Mouse (Mus musculus) forebrain, embryonic 14.5 days (tissue): ENCODE results near the gene Rps18. TPM values are rescaled to one million over a fixed set of nuclear protein-coding genes. Genes with fewer than 3 reads are reported as not detected.
"Not testable (repeated sequence)": the region's sequence is repeated elsewhere in the genome, so short reads cannot be mapped to it uniquely, and the experiment has no call there.

ENCODE experiments used
- ATAC-seq: fragments of 200-750 bp; cut with Nextera tagmentation; 2 replicates; pipeline ENCODE4 v1.8.0; 2017; ENCODE audit warnings: mild to moderate bottlenecking, moderate library complexity
- DNase-seq: peaks from one replicate; pipeline ENCODE4 v3.0.0-alpha.2; 2015; ENCODE audit warnings: low spot score
- H3K27ac ChIP-seq: fragments of 300-500 bp; sonication (generic); 2 replicates; pipeline ENCODE4 v1.5.1; 2014; ENCODE audit warnings: low read depth, mild to moderate bottlenecking, control low read depth, low read length, moderate library complexity
- H3K27me3 ChIP-seq: fragments of 300-500 bp; sonication (generic); replicated peaks from 2 replicates; pipeline ENCODE4 v1.6.1; 2014; ENCODE audit warnings: low read length, control low read depth, mixed read lengths; ENCODE audit not compliant: control insufficient read depth, insufficient read depth
- H3K36me3 ChIP-seq: fragments of 300-500 bp; sonication (generic); 2 replicates; pipeline ENCODE4 v1.6.1; 2014; ENCODE audit warnings: low read length, control low read depth; ENCODE audit not compliant: control insufficient read depth, insufficient read depth
- H3K4me1 ChIP-seq: fragments of 300-500 bp; sonication (generic); 2 replicates; pipeline ENCODE4 v1.6.1; 2014; ENCODE audit warnings: antibody characterized with exemption, low read length, control low read depth; ENCODE audit not compliant: control insufficient read depth, insufficient read depth
- H3K4me2 ChIP-seq: fragments of 300-500 bp; sonication (generic); 2 replicates; pipeline ENCODE4 v1.6.1; 2014; ENCODE audit warnings: mild to moderate bottlenecking, control low read depth, low read length
- H3K4me3 ChIP-seq: fragments of 300-500 bp; sonication (generic); 2 replicates; pipeline ENCODE4 v1.5.1; 2014; ENCODE audit warnings: low read depth, low read length, control low read depth
- H3K9ac ChIP-seq: fragments of 300-500 bp; sonication (generic); 2 replicates; pipeline ENCODE4 v1.6.1; 2014; ENCODE audit warnings: mild to moderate bottlenecking, low read length, control low read depth, moderate library complexity
- H3K9me3 ChIP-seq: fragments of 300-500 bp; sonication (generic); replicated peaks from 2 replicates; pipeline ENCODE4 v1.6.1; 2016; ENCODE audit warnings: low read length, control low read depth, mixed read lengths; ENCODE audit not compliant: control insufficient read depth
- WGBS: fragments of 180-500 bp; shearing (Covaris S2); extraction: QIAGEN DNeasy Blood & Tissue Kit; methylation state at CpG from one replicate; pipeline ENCODE4 v1.1.7; 2014; 5-methylcytosine and 5-hydroxymethylcytosine counted together
- polyA plus RNA-seq: library from polyadenylated mRNA; unstranded; fragments of >200 nt; fragmentation: Nextera tagmentation; extraction: Ambion mirVana; gene quantifications from 2 replicates; pipeline ENCODE4 v1.2.1, GENCODE M21; 2014

Gene Rps18
- polyA plus RNA-seq: 1,022 and 1,419 TPM in 2 replicates

GRCm38 (mm10) chr17:33955555-33956214 lies at the start of gene Rps18, which contains the start of gene Vps52:
Gene Rps18 (minus strand): TSS chr17:33956001.
Gene Vps52 (plus strand): TSS chr17:33955812.
- no peaks in the 10 kb centered on the region for H3K27me3 ChIP-seq
- H3K4me2 ChIP-seq: peak within 1 kb of the TSS; percentile 89
- H3K4me3 ChIP-seq: peak within 1 kb of the TSS; percentile 75
- peak; percentile 99 for DNase-seq
- peaks cover 22% of the 10 kb centered on the region for H3K4me1 ChIP-seq
- H3K27ac ChIP-seq: peak within 1 kb of the TSS; percentile 80
- H3K9me3 ChIP-seq: no peaks in the 10 kb centered on the region
- peak; percentile 90 for ATAC-seq
- H3K9ac ChIP-seq: peak within 1 kb of the TSS; percentile 85
- under 1% methylated on average over 50 of the region's 50 CpGs for WGBS
- peaks cover 51% of the 10 kb centered on the region for H3K36me3 ChIP-seq

GRCm38 (mm10) chr17:34003426-34003825 lies 47.6 kb upstream of the Rps18 start:
- Histone ChIP-seq H3K9me3 (no peaks in the 10 kb centered on the region), H3K36me3 (no peaks in the 10 kb centered on the region), H3K27ac (no peak overlapping the region), H3K4me2 (no peak overlapping the region), H3K4me1 (peaks cover 6% of the 10 kb centered on the region; the same call in 1 of the 2 replicates), H3K9ac (no peak overlapping the region), H3K27me3 (0 out of 2 replicates have a peak, but pooled peaks cover 11% of the 10 kb centered on the region), H3K4me3 (no peak overlapping the region)
- ATAC-seq (no peak), DNase-seq (peak; percentile 52)
- 7% methylated on average over 5 of the region's 5 CpGs for WGBS

- not testable (repeated sequence) for H3K4me2 ChIP-seq, H3K36me3 ChIP-seq, H3K9ac ChIP-seq, DNase-seq, ATAC-seq, H3K4me3 ChIP-seq, H3K4me1 ChIP-seq, H3K9me3 ChIP-seq, H3K27ac ChIP-seq
- 0 out of 2 replicates have a peak, but pooled peaks cover 11% of the 10 kb centered on the region for H3K27me3 ChIP-seq
- 47% methylated on average over 2 of the region's 2 CpGs for WGBS
Measured at GRCm38 (mm10) chr17:34000796-34001195, 45.0 kb upstream of the Rps18 start.

- 1% methylated on average over 30 of the region's 30 CpGs for WGBS
- peak within 1 kb of the TSS; percentile 91 for H3K4me2 ChIP-seq
Measured at GRCm38 (mm10) chr17:34000150-34000537, 44.3 kb upstream of the Rps18 start, which contains the start of gene H2-K1. Gene H2-K1 (minus strand): TSS chr17:34000347.

GRCm38 (mm10) chr17:33999341-34000149 lies 43.7 kb upstream of the Rps18 start:
- ATAC-seq (no peak), DNase-seq (no peak)
- WGBS: 2% methylated on average over 86 of the region's 87 CpGs
- H3K36me3 ChIP-seq: no peaks in the 10 kb centered on the region
- H3K9ac ChIP-seq: peak overlapping the region; percentile 59
- H3K9me3 ChIP-seq: no peaks in the 10 kb centered on the region
- H3K27ac ChIP-seq: no peak overlapping the region
- peak overlapping the region; percentile 46 for H3K4me3 ChIP-seq
- peaks cover 6% of the 10 kb centered on the region; the same call in 1 of the 2 replicates for H3K4me1 ChIP-seq
- peak overlapping the region; percentile 91 for H3K4me2 ChIP-seq
- 0 out of 2 replicates have a peak, but pooled peaks cover 11% of the 10 kb centered on the region for H3K27me3 ChIP-seq

More at GRCm38 (mm10) chr17:34000150-34000537, 44.3 kb upstream of the Rps18 start, which contains the start of gene H2-K1:
- Histone ChIP-seq H3K4me3 (peak within 1 kb of the TSS; percentile 46), H3K9ac (peak within 1 kb of the TSS; percentile 59), H3K27me3 (0 out of 2 replicates have a peak, but pooled peaks cover 11% of the 10 kb centered on the region), H3K9me3 (no peaks in the 10 kb centered on the region), H3K4me1 (peaks cover 6% of the 10 kb centered on the region; the same call in 1 of the 2 replicates), H3K27ac (no peak within 1 kb of the TSS), H3K36me3 (no peaks in the 10 kb centered on the region)
- peak; percentile 54 for ATAC-seq
- peak; percentile 56 for DNase-seq

GRCm38 (mm10) chr17:33998697-33999096 lies 42.9 kb upstream of the Rps18 start:
- H3K9me3 ChIP-seq, H3K4me1 ChIP-seq, ATAC-seq, DNase-seq, H3K36me3 ChIP-seq, H3K27ac ChIP-seq, H3K4me2 ChIP-seq, H3K9ac ChIP-seq, H3K4me3 ChIP-seq: not testable (repeated sequence)
- WGBS: 74% methylated on average over 5 of the region's 5 CpGs
- H3K27me3 ChIP-seq: 0 out of 2 replicates have a peak, but pooled peaks cover 11% of the 10 kb centered on the region

GRCm38 (mm10) chr17:33997025-33997424 lies 41.2 kb upstream of the Rps18 start:
- WGBS: 85% methylated on average over 2 of the region's 2 CpGs
- H3K4me3 ChIP-seq, H3K9ac ChIP-seq, H3K27ac ChIP-seq, H3K36me3 ChIP-seq, H3K4me2 ChIP-seq, ATAC-seq, H3K9me3 ChIP-seq, DNase-seq, H3K4me1 ChIP-seq: not testable (repeated sequence)
- 0 out of 2 replicates have a peak, but pooled peaks cover 11% of the 10 kb centered on the region for H3K27me3 ChIP-seq

- ATAC-seq (no peak), DNase-seq (no peak)
- Histone ChIP-seq H3K4me2 (no peak overlapping the region), H3K9me3 (no peaks in the 10 kb centered on the region), H3K9ac (no peak overlapping the region), H3K27me3 (0 out of 2 replicates have a peak, but pooled peaks cover 11% of the 10 kb centered on the region), H3K27ac (no peak overlapping the region), H3K36me3 (no peaks in the 10 kb centered on the region), H3K4me1 (peaks cover 6% of the 10 kb centered on the region; the same call in 1 of the 2 replicates), H3K4me3 (no peak overlapping the region)
- WGBS: 73% methylated on average over 3 of the region's 3 CpGs
Measured at GRCm38 (mm10) chr17:33995651-33996050, 39.9 kb upstream of the Rps18 start.
